Mouse (Mus musculus): ENCODE results near the gene Fgf14. TPM values are rescaled to one million over a fixed set of nuclear protein-coding genes. Genes with fewer than 3 reads are reported as not detected.

Gene Fgf14
- polyA plus RNA-seq, 1 experiment from 2014 or later = 1.2 TPM

DNA sequence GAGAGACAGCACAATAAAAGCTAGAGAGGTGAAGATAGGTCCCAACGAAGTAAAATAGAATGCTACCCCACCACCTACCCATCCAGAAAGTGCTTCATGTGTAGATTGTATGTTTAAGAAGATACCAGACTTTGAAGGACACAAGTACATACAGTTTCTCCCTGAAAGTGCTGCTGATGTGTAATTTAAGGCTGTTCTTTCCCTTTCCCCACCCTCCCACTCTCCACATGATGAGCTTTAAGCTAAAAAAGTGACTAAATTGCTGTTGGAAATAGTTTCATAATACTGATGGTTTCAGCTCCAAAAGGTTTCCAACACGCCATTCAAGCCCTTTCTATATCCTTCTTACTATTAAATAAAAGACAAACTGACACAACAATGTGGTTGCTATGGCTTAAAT, 63.5 kb downstream of the Fgf14 start:
- Histone ChIP-seq H3K27me3 (ENCODE audit: control insufficient read depth, insufficient read depth, low read length) (no peaks in the 10 kb centered on the region), H3K9me3 (ENCODE audit: control insufficient read depth, low read depth, low read length) (no peaks in the 10 kb centered on the region), H3K27ac (ENCODE audit: low read length) (no peak overlapping the region), H3K4me3 (ENCODE audit: low read depth, low read length) (no peak overlapping the region), H3K4me2 (replicated peaks; ENCODE audit: low read depth, low read length) (no peak overlapping the region), H3K36me3 (ENCODE audit: control insufficient read depth, insufficient read depth, low read length) (no peaks in the 10 kb centered on the region), H3K4me1 (ENCODE audit: control insufficient read depth, insufficient read depth, low read length) (no peaks in the 10 kb centered on the region), H3K9ac (replicated peaks; ENCODE audit: low read depth, low read length) (no peak overlapping the region)
- WGBS = 54% methylated on average over 2 of the region's 2 CpGs
- ATAC-seq (ENCODE audit: insufficient number of reproducible peaks, insufficient read depth, low FRiP score, low read depth) = no peak

DNA sequence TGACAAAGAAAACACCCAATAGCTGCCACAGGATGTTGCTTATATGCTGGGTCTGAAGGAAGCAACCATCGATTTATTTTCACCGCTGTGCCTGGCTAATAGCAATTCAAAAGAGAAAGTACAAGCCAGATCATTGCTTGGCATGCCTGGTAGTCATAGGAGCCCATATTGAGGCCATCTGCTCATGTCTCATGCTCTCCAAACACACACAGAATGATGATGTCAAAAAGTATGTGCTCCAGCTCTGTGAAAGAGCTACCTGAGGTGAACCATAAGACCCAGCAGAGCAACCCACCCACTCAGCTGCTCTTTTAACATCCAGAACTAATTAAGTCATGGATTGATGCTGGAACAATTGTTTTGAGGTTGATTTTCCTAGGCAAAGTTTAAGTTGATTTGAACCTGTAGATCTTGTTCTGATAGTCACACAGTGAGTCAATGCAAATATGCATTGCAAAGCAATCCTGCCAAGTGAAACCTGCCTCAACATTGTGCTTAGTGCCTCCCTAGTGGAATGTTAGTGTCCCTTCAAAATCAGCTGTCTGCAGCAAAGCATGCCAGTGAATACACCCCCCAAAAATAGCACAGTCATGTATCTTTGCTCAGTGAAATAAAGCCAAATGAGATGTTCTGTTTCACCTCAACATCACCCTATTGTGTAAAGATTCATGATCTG, 70.8 kb downstream of the Fgf14 start:
- ATAC-seq (ENCODE audit: insufficient number of reproducible peaks, insufficient read depth, low FRiP score, low read depth) = no peak
- no peaks in the 10 kb centered on the region for H3K27me3 ChIP-seq (ENCODE audit: control insufficient read depth, insufficient read depth, low read length)
- no peak overlapping the region for H3K4me3 ChIP-seq (ENCODE audit: low read depth, low read length)
- H3K4me1 ChIP-seq (ENCODE audit: control insufficient read depth, insufficient read depth, low read length) = no peaks in the 10 kb centered on the region
- no peak overlapping the region for H3K27ac ChIP-seq (ENCODE audit: low read length)
- H3K4me2 ChIP-seq (replicated peaks; ENCODE audit: low read depth, low read length) = no peak overlapping the region
- no peaks in the 10 kb centered on the region for H3K36me3 ChIP-seq (ENCODE audit: control insufficient read depth, insufficient read depth, low read length)
- 97% methylated on average over 2 of the region's 2 CpGs for WGBS
- H3K9me3 ChIP-seq (ENCODE audit: control insufficient read depth, low read depth, low read length) = no peaks in the 10 kb centered on the region
- no peak overlapping the region for H3K9ac ChIP-seq (replicated peaks; ENCODE audit: low read depth, low read length)

GRCm38 (mm10) chr14:124605031-124605743, 71.7 kb downstream of the Fgf14 start:
- Histone ChIP-seq H3K27ac (ENCODE audit: low read length) (no peak overlapping the region), H3K4me3 (ENCODE audit: low read depth, low read length) (no peak overlapping the region), H3K9ac (replicated peaks; ENCODE audit: low read depth, low read length) (no peak overlapping the region), H3K4me1 (ENCODE audit: control insufficient read depth, insufficient read depth, low read length) (no peaks in the 10 kb centered on the region), H3K36me3 (ENCODE audit: control insufficient read depth, insufficient read depth, low read length) (no peaks in the 10 kb centered on the region), H3K4me2 (replicated peaks; ENCODE audit: low read depth, low read length) (no peak overlapping the region), H3K9me3 (ENCODE audit: control insufficient read depth, low read depth, low read length) (no peaks in the 10 kb centered on the region), H3K27me3 (ENCODE audit: control insufficient read depth, insufficient read depth, low read length) (no peaks in the 10 kb centered on the region)
- no peak for ATAC-seq (ENCODE audit: insufficient number of reproducible peaks, insufficient read depth, low FRiP score, low read depth)
- 93% methylated on average over 1 of the region's 1 CpGs for WGBS

GRCm38 (mm10) chr14:124576571-124576970, 100.4 kb downstream of the Fgf14 start:
- Histone ChIP-seq H3K9ac (replicated peaks; ENCODE audit: low read depth, low read length) (no peak overlapping the region), H3K4me3 (ENCODE audit: low read depth, low read length) (no peak overlapping the region), H3K9me3 (ENCODE audit: control insufficient read depth, low read depth, low read length) (no peaks in the 10 kb centered on the region), H3K4me1 (ENCODE audit: control insufficient read depth, insufficient read depth, low read length) (no peaks in the 10 kb centered on the region), H3K36me3 (ENCODE audit: control insufficient read depth, insufficient read depth, low read length) (no peaks in the 10 kb centered on the region), H3K27me3 (ENCODE audit: control insufficient read depth, insufficient read depth, low read length) (no peaks in the 10 kb centered on the region), H3K27ac (ENCODE audit: low read length) (no peak overlapping the region), H3K4me2 (replicated peaks; ENCODE audit: low read depth, low read length) (no peak overlapping the region)
- no peak for ATAC-seq (ENCODE audit: insufficient number of reproducible peaks, insufficient read depth, low FRiP score, low read depth)
- WGBS = 73% methylated on average over 1 of the region's 1 CpGs

DNA sequence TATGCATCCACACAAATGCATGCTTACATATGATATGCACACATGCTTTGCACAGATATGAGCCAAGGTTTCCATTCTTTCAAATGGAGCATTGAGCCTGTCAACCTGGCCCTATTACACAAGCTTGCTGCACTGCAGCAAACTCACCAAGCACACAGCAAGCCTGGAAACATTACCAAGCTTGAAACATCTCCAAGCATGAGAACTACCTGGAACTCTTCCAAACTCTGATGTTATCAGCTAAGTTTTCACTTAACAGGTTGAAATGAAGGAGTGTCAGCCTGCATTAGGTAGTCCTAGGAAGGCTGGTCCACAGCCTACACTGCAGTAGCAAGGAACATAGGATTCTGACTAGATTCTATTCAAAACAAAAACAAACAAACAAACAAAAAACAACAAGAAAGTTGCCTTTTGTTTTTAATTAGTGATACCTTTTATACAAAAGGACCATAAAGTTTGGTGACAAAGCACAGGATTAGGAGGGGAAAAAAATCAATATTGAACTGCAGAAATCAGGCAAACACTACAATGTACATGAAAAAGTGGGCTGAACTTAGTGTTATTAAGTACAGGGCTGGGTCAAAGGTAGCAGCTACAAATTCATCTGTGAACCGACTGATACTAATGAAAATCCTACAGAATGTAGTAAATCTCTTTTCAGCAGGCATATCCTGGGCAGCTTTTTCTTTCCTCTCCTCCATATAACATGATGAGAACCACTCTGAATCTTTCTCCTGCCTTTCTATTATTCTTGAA, 101.6 kb downstream of the Fgf14 start:
- Histone ChIP-seq H3K4me2 (replicated peaks; ENCODE audit: low read depth, low read length) (no peak overlapping the region), H3K9me3 (ENCODE audit: control insufficient read depth, low read depth, low read length) (no peaks in the 10 kb centered on the region), H3K27ac (ENCODE audit: low read length) (no peak overlapping the region), H3K4me3 (ENCODE audit: low read depth, low read length) (no peak overlapping the region), H3K36me3 (ENCODE audit: control insufficient read depth, insufficient read depth, low read length) (no peaks in the 10 kb centered on the region), H3K4me1 (ENCODE audit: control insufficient read depth, insufficient read depth, low read length) (no peaks in the 10 kb centered on the region), H3K27me3 (ENCODE audit: control insufficient read depth, insufficient read depth, low read length) (no peaks in the 10 kb centered on the region), H3K9ac (replicated peaks; ENCODE audit: low read depth, low read length) (no peak overlapping the region)
- 44% methylated on average over 1 of the region's 1 CpGs for WGBS
- ATAC-seq (ENCODE audit: insufficient number of reproducible peaks, insufficient read depth, low FRiP score, low read depth) = no peak

DNA sequence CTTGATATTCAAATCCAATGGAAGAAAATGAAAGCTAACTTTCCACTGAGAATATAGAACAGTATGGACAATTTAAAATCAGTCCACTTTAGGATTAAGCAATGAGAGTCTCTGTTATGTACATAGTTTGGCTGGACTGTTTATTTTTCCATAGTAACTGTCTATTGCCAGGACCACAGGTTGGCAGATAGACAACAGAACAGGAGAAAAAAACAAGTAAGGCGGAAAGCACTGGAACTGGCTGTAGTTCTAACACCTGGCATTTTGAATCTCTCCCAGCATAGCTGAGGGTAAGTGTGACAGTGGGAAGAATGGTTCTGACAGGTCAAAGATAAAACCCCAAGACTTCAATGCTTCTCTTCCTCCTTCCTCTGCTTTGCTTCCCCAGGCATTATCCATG, 110.5 kb downstream of the Fgf14 start:
- no peak overlapping the region for H3K4me2 ChIP-seq (replicated peaks; ENCODE audit: low read depth, low read length)
- H3K27me3 ChIP-seq (ENCODE audit: control insufficient read depth, insufficient read depth, low read length) = no peaks in the 10 kb centered on the region
- no peaks in the 10 kb centered on the region for H3K9me3 ChIP-seq (ENCODE audit: control insufficient read depth, low read depth, low read length)
- ATAC-seq (ENCODE audit: insufficient number of reproducible peaks, insufficient read depth, low FRiP score, low read depth) = no peak
- WGBS = 76% methylated on average over 1 of the region's 1 CpGs
- no peak overlapping the region for H3K4me3 ChIP-seq (ENCODE audit: low read depth, low read length)
- no peak overlapping the region for H3K9ac ChIP-seq (replicated peaks; ENCODE audit: low read depth, low read length)
- H3K27ac ChIP-seq (ENCODE audit: low read length) = no peak overlapping the region
- H3K4me1 ChIP-seq (ENCODE audit: control insufficient read depth, insufficient read depth, low read length) = no peaks in the 10 kb centered on the region
- no peaks in the 10 kb centered on the region for H3K36me3 ChIP-seq (ENCODE audit: control insufficient read depth, insufficient read depth, low read length)

- ATAC-seq (ENCODE audit: insufficient number of reproducible peaks, insufficient read depth, low FRiP score, low read depth) = no peak
- 71% methylated on average over 4 of the region's 4 CpGs for WGBS
- Histone ChIP-seq H3K9ac (replicated peaks; ENCODE audit: low read depth, low read length) (no peak overlapping the region), H3K4me1 (ENCODE audit: control insufficient read depth, insufficient read depth, low read length) (no peaks in the 10 kb centered on the region), H3K9me3 (ENCODE audit: control insufficient read depth, low read depth, low read length) (no peaks in the 10 kb centered on the region), H3K4me3 (ENCODE audit: low read depth, low read length) (no peak overlapping the region), H3K36me3 (ENCODE audit: control insufficient read depth, insufficient read depth, low read length) (no peaks in the 10 kb centered on the region), H3K27ac (ENCODE audit: low read length) (no peak overlapping the region), H3K4me2 (replicated peaks; ENCODE audit: low read depth, low read length) (no peak overlapping the region), H3K27me3 (ENCODE audit: control insufficient read depth, insufficient read depth, low read length) (no peaks in the 10 kb centered on the region)
Measured at GRCm38 (mm10) chr14:124561544-124561943, 115.4 kb downstream of the Fgf14 start.

GRCm38 (mm10) chr14:124536106-124536505, 140.8 kb downstream of the Fgf14 start:
- Histone ChIP-seq H3K36me3 (ENCODE audit: control insufficient read depth, insufficient read depth, low read length) (no peaks in the 10 kb centered on the region), H3K4me1 (ENCODE audit: control insufficient read depth, insufficient read depth, low read length) (no peaks in the 10 kb centered on the region), H3K9ac (replicated peaks; ENCODE audit: low read depth, low read length) (no peak overlapping the region), H3K4me3 (ENCODE audit: low read depth, low read length) (no peak overlapping the region), H3K4me2 (replicated peaks; ENCODE audit: low read depth, low read length) (no peak overlapping the region), H3K9me3 (ENCODE audit: control insufficient read depth, low read depth, low read length) (no peaks in the 10 kb centered on the region), H3K27me3 (ENCODE audit: control insufficient read depth, insufficient read depth, low read length) (no peaks in the 10 kb centered on the region), H3K27ac (ENCODE audit: low read length) (no peak overlapping the region)
- ATAC-seq (ENCODE audit: insufficient number of reproducible peaks, insufficient read depth, low FRiP score, low read depth) = no peak
- WGBS = 65% methylated on average over 3 of the region's 3 CpGs
